Mouse (Mus musculus): ENCODE measurements around the gene Mettl17.

Mettl17 gene

GRCm38 (mm10) chr14:51932092-51933020 lies 47.7 kb downstream of the Mettl17 start:
- no peak for DNase-seq

GRCm38 (mm10) chr14:51939005-51939404 lies 54.4 kb downstream of the Mettl17 start:
- no peak for DNase-seq

GRCm38 (mm10) chr14:51940944-51941560 lies 56.4 kb downstream of the Mettl17 start:
- DNase-seq, result no peak

GRCm38 (mm10) chr14:51941577-51941976 lies 56.9 kb downstream of the Mettl17 start:
- DNase-seq, result no peak

GRCm38 (mm10) chr14:51942236-51942635 lies 57.6 kb downstream of the Mettl17 start:
- no peak for DNase-seq

Measured in cerebellum, adult 9-10 months (tissue).